Mouse (Mus musculus) forebrain, embryonic 15.5 days (tissue): Measurements from ENCODE around the gene Ankrd52. TPM values are rescaled to one million over a fixed set of nuclear protein-coding genes. Genes with fewer than 3 reads are reported as not detected.
A peak's percentile ranks its signal among the peaks of the same experiment; 100 is the strongest.

Experiments
- ATAC-seq: fragments of 200-750 bp; cut with Nextera tagmentation; replicated peaks from 2 replicates; pipeline ENCODE4 v1.8.0; 2017; ENCODE audit warnings: mild to moderate bottlenecking, moderate TSS enrichment, moderate library complexity
- H3K27ac ChIP-seq: fragments of 300-500 bp; sonication (generic); replicated peaks from 2 replicates; pipeline ENCODE4 v1.5.1; 2015; ENCODE audit warnings: mild to moderate bottlenecking, inconsistent platforms
- H3K27me3 ChIP-seq: fragments of 300-500 bp; sonication (generic); 2 replicates; pipeline ENCODE4 v1.6.1; 2015; ENCODE audit warnings: inconsistent platforms
- H3K36me3 ChIP-seq: fragments of 300-500 bp; sonication (generic); 2 replicates; pipeline ENCODE4 v1.6.1; 2015; ENCODE audit warnings: mild to moderate bottlenecking, inconsistent platforms
- H3K4me1 ChIP-seq: fragments of 300-500 bp; sonication (generic); 2 replicates; pipeline ENCODE4 v1.6.1; 2015; ENCODE audit warnings: inconsistent platforms
- H3K4me2 ChIP-seq: fragments of 300-500 bp; sonication (generic); replicated peaks from 2 replicates; pipeline ENCODE4 v1.6.1; 2015; ENCODE audit warnings: mild to moderate bottlenecking, inconsistent platforms
- H3K4me3 ChIP-seq: fragments of 300-500 bp; sonication (generic); 2 replicates; pipeline ENCODE4 v1.5.1; 2015; ENCODE audit warnings: mild to moderate bottlenecking, inconsistent platforms
- H3K9ac ChIP-seq: fragments of 300-500 bp; sonication (generic); replicated peaks from 2 replicates; pipeline ENCODE4 v1.6.1; 2015; ENCODE audit warnings: mild to moderate bottlenecking, inconsistent platforms
- H3K9me3 ChIP-seq: fragments of 300-500 bp; sonication (generic); 2 replicates; pipeline ENCODE4 v1.6.1; 2016; ENCODE audit warnings: inconsistent platforms
- WGBS: fragments of 180-500 bp; shearing (Covaris S2); methylation state at CpG from one replicate; pipeline ENCODE4 v1.1.7; 2015; ENCODE audit warnings: mixed read lengths; 5-methylcytosine and 5-hydroxymethylcytosine counted together
- polyA plus RNA-seq: library from polyadenylated mRNA; unstranded; fragments of >200 nt; fragmentation: Nextera tagmentation; extraction: Ambion mirVana; gene quantifications from 2 replicates; pipeline ENCODE4 v1.2.1, GENCODE M21; 2015

The Ankrd52 gene
- polyA plus RNA-seq, 1 experiment from 2014 or later: 13.0 TPM

- H3K27ac ChIP-seq: no peak overlapping the region
- H3K27me3 ChIP-seq: no peaks in the 10 kb centered on the region
- no peak overlapping the region for H3K4me3 ChIP-seq
- H3K36me3 ChIP-seq: no peaks in the 10 kb centered on the region
- H3K4me1 ChIP-seq: peaks cover 27% of the 10 kb centered on the region
- no peak for ATAC-seq
- H3K9ac ChIP-seq: no peak overlapping the region
- 83% methylated on average over 5 of the region's 5 CpGs for WGBS
- no peaks in the 10 kb centered on the region for H3K9me3 ChIP-seq
- no peak overlapping the region for H3K4me2 ChIP-seq
Observed at GRCm38 (mm10) chr10:128372142-128372541, 4.8 kb upstream of the Ankrd52 start.

DNA sequence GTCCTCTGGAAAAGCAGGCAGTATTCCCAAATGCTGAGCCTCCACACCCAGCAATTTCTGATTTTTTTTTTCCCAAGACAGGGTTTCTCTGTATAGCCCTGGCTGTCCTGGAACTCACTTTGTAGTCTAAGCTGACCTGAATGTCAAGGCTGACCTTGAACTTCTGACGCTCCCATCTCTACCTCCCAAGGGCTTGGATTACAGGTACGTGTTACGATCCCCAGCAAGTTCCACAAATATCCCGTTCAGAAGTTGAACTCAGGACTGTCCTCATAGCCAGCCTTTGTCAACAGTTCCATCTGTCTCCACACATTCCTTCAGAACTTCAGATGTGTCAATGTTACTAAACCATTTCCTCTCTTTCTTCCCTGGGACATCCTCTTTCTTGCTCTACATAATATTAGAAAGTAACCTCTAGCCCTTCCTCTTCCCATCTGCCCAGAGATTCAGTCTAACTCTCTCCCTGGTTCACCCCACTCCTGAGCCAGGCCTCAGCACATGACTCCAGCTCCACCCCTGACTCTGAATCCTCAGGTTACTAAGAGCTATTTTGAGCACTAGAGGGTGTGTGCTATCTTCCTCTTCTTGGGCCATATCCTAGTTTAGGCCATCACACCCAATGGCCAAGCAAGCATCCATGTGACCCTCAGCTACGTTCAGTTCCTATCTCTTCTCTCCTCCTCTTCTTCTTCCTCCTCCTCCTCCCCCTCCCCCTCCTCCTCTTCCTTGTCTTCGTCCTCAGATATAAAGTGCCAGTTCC, 3.7 kb upstream of the Ankrd52 start:
- H3K36me3 ChIP-seq: no peaks in the 10 kb centered on the region
- H3K9me3 ChIP-seq: no peaks in the 10 kb centered on the region
- ATAC-seq: no peak
- no peak overlapping the region for H3K4me3 ChIP-seq
- 83% methylated on average over 6 of the region's 6 CpGs for WGBS
- no peak overlapping the region for H3K27ac ChIP-seq
- no peak overlapping the region for H3K4me2 ChIP-seq
- peaks cover 21% of the 10 kb centered on the region for H3K4me1 ChIP-seq
- no peaks in the 10 kb centered on the region for H3K27me3 ChIP-seq
- H3K9ac ChIP-seq: no peak overlapping the region

DNA sequence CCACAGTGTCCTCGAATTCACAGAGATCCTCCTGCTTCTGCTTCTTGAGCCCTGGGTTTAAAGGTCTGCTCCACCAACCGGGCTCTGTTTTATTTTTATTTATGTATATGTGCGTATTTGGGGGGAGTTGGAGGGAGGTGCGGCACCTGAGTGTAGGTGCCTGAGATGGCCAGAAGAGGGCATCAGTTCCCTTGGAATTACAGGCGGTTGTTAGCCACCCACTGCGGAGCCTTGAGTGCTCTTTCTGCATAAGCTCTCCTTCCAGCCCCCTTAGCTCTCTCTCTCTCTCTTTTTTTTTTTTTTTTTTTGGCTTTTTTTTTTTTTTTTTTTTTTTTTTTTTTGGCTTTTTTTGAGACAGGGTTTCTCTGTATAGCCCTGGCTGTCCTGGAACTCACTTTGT, 2.5 kb upstream of the Ankrd52 start:
- WGBS: 82% methylated on average over 6 of the region's 6 CpGs
- H3K4me2 ChIP-seq: no peak overlapping the region
- peaks cover 28% of the 10 kb centered on the region for H3K4me1 ChIP-seq
- no peak overlapping the region for H3K4me3 ChIP-seq
- no peak overlapping the region for H3K9ac ChIP-seq
- H3K27ac ChIP-seq: no peak overlapping the region
- H3K36me3 ChIP-seq: peaks cover 10% of the 10 kb centered on the region
- ATAC-seq: no peak
- H3K27me3 ChIP-seq: no peaks in the 10 kb centered on the region
- no peaks in the 10 kb centered on the region for H3K9me3 ChIP-seq

DNA sequence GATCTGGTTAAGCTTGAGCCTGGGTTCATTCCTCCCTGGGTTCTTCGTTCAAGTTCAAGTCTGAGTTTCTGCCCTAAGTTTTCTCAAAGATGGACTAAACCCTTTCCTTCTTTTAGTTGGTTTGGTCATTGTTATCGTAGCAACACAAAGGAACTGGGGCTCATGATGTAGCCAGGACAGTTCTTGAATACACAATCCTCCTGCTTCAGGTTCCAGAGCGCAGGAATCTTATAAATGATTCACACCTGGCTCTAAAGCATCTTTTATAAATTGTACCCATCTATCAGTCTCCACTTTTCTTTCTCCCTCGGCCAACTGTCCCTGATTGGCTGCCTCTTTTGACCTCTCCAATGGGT, 838 bp upstream of the Ankrd52 start:
- WGBS: 43% methylated on average over 4 of the region's 4 CpGs

DNA sequence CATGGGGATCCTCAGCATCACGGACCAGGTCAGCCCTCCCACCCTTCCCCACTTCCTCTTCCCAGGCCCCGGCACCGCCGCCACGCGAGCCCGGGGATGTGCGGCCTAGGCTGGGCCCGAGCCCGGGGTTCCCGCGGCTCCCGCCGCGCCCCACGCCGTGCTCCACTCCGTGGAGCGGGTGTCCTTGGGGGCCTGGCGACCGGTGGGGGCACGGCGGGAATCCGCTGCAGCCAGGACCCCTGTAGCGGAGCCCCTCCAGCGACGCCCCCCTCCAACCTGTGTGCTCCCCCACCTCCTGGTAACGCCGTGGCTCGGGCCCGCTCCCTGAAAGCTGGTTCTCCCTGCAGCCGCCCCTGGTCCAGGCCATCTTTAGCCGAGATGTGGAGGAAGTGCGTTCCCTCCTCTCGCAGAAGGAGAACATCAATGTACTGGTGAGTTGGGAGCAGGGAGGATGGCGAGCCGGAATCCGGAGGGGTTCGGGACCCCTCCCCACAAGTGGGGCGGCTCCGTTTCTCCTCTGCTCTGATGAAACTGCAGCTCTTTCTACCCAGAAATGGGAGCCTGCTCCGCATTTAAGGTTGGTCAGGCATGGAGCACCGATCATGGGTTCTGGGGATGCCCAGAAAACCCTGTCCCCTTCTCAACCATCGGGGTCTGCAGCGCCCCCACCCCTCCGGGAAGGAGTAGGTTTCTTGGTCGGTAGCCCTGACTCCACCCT, 466 bp downstream of the Ankrd52 start:
- WGBS: 0% methylated on average over 38 of the region's 47 CpGs
- Histone ChIP-seq H3K4me3 (peak overlapping the region; percentile 78), H3K36me3 (peaks cover 36% of the 10 kb centered on the region), H3K27ac (peak overlapping the region; percentile 94), H3K27me3 (no peaks in the 10 kb centered on the region), H3K4me2 (peak overlapping the region; percentile 65), H3K4me1 (peaks cover 25% of the 10 kb centered on the region), H3K9me3 (no peaks in the 10 kb centered on the region), H3K9ac (peak overlapping the region; percentile 94)
- ATAC-seq: peak; percentile 75

More for the DNA sequence above, 838 bp upstream of the Ankrd52 start:
- peak overlapping the region; percentile 78 for H3K4me3 ChIP-seq
- H3K27me3 ChIP-seq: no peaks in the 10 kb centered on the region
- peak overlapping the region; percentile 94 for H3K27ac ChIP-seq
- H3K9me3 ChIP-seq: no peaks in the 10 kb centered on the region
- H3K36me3 ChIP-seq: peaks cover 25% of the 10 kb centered on the region
- peaks cover 25% of the 10 kb centered on the region for H3K4me1 ChIP-seq
- ATAC-seq: no peak
- peak overlapping the region; percentile 94 for H3K9ac ChIP-seq
- H3K4me2 ChIP-seq: peak overlapping the region; percentile 65

DNA sequence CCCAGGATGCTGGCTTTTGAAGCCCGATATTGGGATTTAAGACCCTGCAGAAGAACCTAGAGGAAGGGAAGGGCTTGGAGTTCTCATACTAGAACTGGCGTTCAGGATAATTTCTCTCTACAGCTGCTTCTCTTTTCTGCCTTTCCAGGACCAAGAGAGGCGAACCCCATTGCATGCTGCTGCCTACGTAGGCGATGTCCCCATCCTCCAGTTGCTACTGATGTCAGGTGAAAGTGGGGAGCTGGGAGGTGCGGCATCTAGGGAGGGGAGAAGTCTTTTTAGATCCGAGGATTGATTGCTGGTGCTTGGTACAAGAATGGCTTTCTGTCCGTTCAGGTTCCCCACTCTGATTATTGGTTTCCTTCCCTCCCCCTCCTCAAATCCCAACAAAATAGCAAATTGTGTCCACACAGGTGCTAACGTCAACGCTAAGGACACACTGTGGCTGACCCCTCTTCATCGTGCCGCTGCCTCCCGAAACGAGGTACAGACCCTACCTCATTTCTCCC, 1.1 kb downstream of the Ankrd52 start:
- Histone ChIP-seq H3K4me1 (peaks cover 25% of the 10 kb centered on the region), H3K4me3 (peak overlapping the region; percentile 78), H3K27me3 (no peaks in the 10 kb centered on the region), H3K9ac (peak overlapping the region; percentile 94), H3K4me2 (peak overlapping the region; percentile 65), H3K36me3 (peaks cover 43% of the 10 kb centered on the region), H3K27ac (peak overlapping the region; percentile 94), H3K9me3 (no peaks in the 10 kb centered on the region)
- ATAC-seq: no peak
- 45% methylated on average over 14 of the region's 14 CpGs for WGBS

- Histone ChIP-seq H3K36me3 (peaks cover 47% of the 10 kb centered on the region), H3K9ac (peak overlapping the region; percentile 94), H3K4me3 (peak overlapping the region; percentile 78), H3K9me3 (no peaks in the 10 kb centered on the region), H3K27ac (peak overlapping the region; percentile 94; the same call in 1 of the 2 replicates), H3K27me3 (no peaks in the 10 kb centered on the region), H3K4me1 (peaks cover 25% of the 10 kb centered on the region), H3K4me2 (peak overlapping the region; percentile 65)
- no peak for ATAC-seq
- 71% methylated on average over 3 of the region's 3 CpGs for WGBS
Observed at GRCm38 (mm10) chr10:128378462-128378861, 1.5 kb downstream of the Ankrd52 start.

GRCm38 (mm10) chr10:128379260-128379659, 2.3 kb downstream of the Ankrd52 start:
- Histone ChIP-seq H3K9ac (no peak overlapping the region), H3K4me1 (peaks cover 25% of the 10 kb centered on the region), H3K4me3 (no peak overlapping the region), H3K36me3 (peaks cover 55% of the 10 kb centered on the region), H3K27ac (no peak overlapping the region), H3K4me2 (no peak overlapping the region), H3K9me3 (no peaks in the 10 kb centered on the region), H3K27me3 (no peaks in the 10 kb centered on the region)
- WGBS: 92% methylated on average over 7 of the region's 7 CpGs
- no peak for ATAC-seq

GRCm38 (mm10) chr10:128380565-128380964, 3.6 kb downstream of the Ankrd52 start:
- Histone ChIP-seq H3K36me3 (peaks cover 68% of the 10 kb centered on the region), H3K9ac (no peak overlapping the region), H3K4me1 (peaks cover 25% of the 10 kb centered on the region), H3K27ac (no peak overlapping the region), H3K9me3 (no peaks in the 10 kb centered on the region), H3K4me2 (no peak overlapping the region), H3K27me3 (no peaks in the 10 kb centered on the region), H3K4me3 (no peak overlapping the region)
- no peak for ATAC-seq
- WGBS: 83% methylated on average over 5 of the region's 5 CpGs

- Histone ChIP-seq H3K4me2 (no peak overlapping the region), H3K27me3 (no peaks in the 10 kb centered on the region), H3K4me1 (peaks cover 17% of the 10 kb centered on the region), H3K36me3 (peaks cover 87% of the 10 kb centered on the region), H3K4me3 (no peak overlapping the region), H3K27ac (no peak overlapping the region), H3K9ac (no peak overlapping the region), H3K9me3 (no peaks in the 10 kb centered on the region)
- 87% methylated on average over 8 of the region's 8 CpGs for WGBS
- no peak for ATAC-seq
Observed at GRCm38 (mm10) chr10:128382482-128382881, 5.6 kb downstream of the Ankrd52 start.

GRCm38 (mm10) chr10:128385902-128386301, 9.0 kb downstream of the Ankrd52 start:
- ATAC-seq: 0 out of 2 replicates have a peak, but pooled peaks have one; percentile 44
- no peak overlapping the region for H3K9ac ChIP-seq
- no peaks in the 10 kb centered on the region for H3K4me1 ChIP-seq
- peaks cover 98% of the 10 kb centered on the region for H3K36me3 ChIP-seq
- no peaks in the 10 kb centered on the region for H3K9me3 ChIP-seq
- no peak overlapping the region for H3K27ac ChIP-seq
- no peaks in the 10 kb centered on the region for H3K27me3 ChIP-seq
- H3K4me2 ChIP-seq: no peak overlapping the region
- no peak overlapping the region for H3K4me3 ChIP-seq
- WGBS: 93% methylated on average over 7 of the region's 7 CpGs

DNA sequence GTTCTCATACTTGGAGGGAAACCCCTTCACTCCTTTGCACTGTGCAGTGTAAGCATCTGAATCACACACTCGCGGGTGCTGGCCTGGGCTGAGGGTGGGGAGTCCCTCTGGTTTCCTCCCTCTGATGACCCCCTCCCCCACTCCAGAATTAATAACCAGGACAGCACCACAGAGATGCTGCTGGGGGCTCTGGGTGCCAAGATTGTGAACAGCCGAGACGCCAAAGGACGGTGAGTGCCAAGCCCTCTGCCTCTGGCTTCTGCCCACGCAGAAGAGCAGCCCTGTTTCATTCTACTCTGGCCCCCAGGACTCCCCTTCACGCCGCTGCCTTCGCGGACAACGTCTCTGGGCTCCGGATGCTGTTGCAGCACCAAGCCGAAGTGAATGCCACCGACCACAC, 12.0 kb downstream of the Ankrd52 start:
- H3K27ac ChIP-seq: no peak overlapping the region
- WGBS: 87% methylated on average over 14 of the region's 14 CpGs

More for the DNA sequence above, 12.0 kb downstream of the Ankrd52 start:
- Histone ChIP-seq H3K27me3 (no peaks in the 10 kb centered on the region), H3K36me3 (peaks cover 97% of the 10 kb centered on the region), H3K4me2 (no peak overlapping the region), H3K4me3 (no peak overlapping the region), H3K9me3 (no peaks in the 10 kb centered on the region), H3K9ac (no peak overlapping the region), H3K4me1 (no peaks in the 10 kb centered on the region)
- no peak for ATAC-seq
